Mouse (Mus musculus): Measurements from ENCODE around the gene Olfr401. TPM values are rescaled to one million over a fixed set of nuclear protein-coding genes. Genes with fewer than 3 reads are reported as not detected.

The Olfr401 gene
- not detected in 2 replicates for polyA plus RNA-seq (2015; fragmentation: Nextera tagmentation; extraction: Ambion mirVana)

GRCm38 (mm10) chr11:74113412-74113811 lies at the start of gene Olfr401:
Olfr401 (plus strand) TSS chr11:74113712.

GRCm38 (mm10) chr11:74069655-74070054 lies 43.9 kb upstream of the Olfr401 start, which contains the start of gene Zfp616:
Zfp616 (plus strand) TSS chr11:74069955.

GRCm38 (mm10) chr11:74153229-74153628 lies 39.7 kb downstream of the Olfr401 start, which contains the start of gene Olfr402:
Olfr402 (plus strand) TSS chr11:74153529.

Other genes starting within 250 kb of the Olfr401 start
- not detected in 2 replicates for gene Olfr394, start 222.9 kb upstream of the Olfr401 start, polyA plus RNA-seq (2015; fragmentation: Nextera tagmentation; extraction: Ambion mirVana)
- not detected in 2 replicates for gene Olfr395, start 204.4 kb upstream of the Olfr401 start, polyA plus RNA-seq (2015; fragmentation: Nextera tagmentation; extraction: Ambion mirVana)
- not detected in 2 replicates for gene Olfr23, start 177.0 kb upstream of the Olfr401 start, polyA plus RNA-seq (2015; fragmentation: Nextera tagmentation; extraction: Ambion mirVana)
- gene Olfr397, start 152.9 kb upstream of the Olfr401 start, polyA plus RNA-seq (2015; fragmentation: Nextera tagmentation; extraction: Ambion mirVana), result not detected in 2 replicates
- not detected in 2 replicates for gene Olfr398, start 123.3 kb upstream of the Olfr401 start, polyA plus RNA-seq (2015; fragmentation: Nextera tagmentation; extraction: Ambion mirVana)
- not detected in 2 replicates for gene Olfr139, start 57.2 kb upstream of the Olfr401 start, polyA plus RNA-seq (2015; fragmentation: Nextera tagmentation; extraction: Ambion mirVana)
- not detected in 2 replicates for gene Olfr399, start 57.1 kb upstream of the Olfr401 start, polyA plus RNA-seq (2015; fragmentation: Nextera tagmentation; extraction: Ambion mirVana)
- not detected in 2 replicates for gene Zfp616, start 43.8 kb upstream of the Olfr401 start, polyA plus RNA-seq (2015; fragmentation: Nextera tagmentation; extraction: Ambion mirVana)
- not detected in 2 replicates for gene Olfr402, start 39.8 kb downstream of the Olfr401 start, polyA plus RNA-seq (2015; fragmentation: Nextera tagmentation; extraction: Ambion mirVana)
- gene Olfr403, start 72.5 kb downstream of the Olfr401 start, polyA plus RNA-seq (2015; fragmentation: Nextera tagmentation; extraction: Ambion mirVana), result not detected in 2 replicates
- not detected in 2 replicates for gene Olfr43, start 97.7 kb downstream of the Olfr401 start, polyA plus RNA-seq (2015; fragmentation: Nextera tagmentation; extraction: Ambion mirVana)
- not detected in 2 replicates for gene Olfr406, start 146.1 kb downstream of the Olfr401 start, polyA plus RNA-seq (2015; fragmentation: Nextera tagmentation; extraction: Ambion mirVana)
- not detected in 2 replicates for gene Olfr59, start 170.0 kb downstream of the Olfr401 start, polyA plus RNA-seq (2015; fragmentation: Nextera tagmentation; extraction: Ambion mirVana)
- not detected in 2 replicates for gene Olfr410, start 224.3 kb downstream of the Olfr401 start, polyA plus RNA-seq (2015; fragmentation: Nextera tagmentation; extraction: Ambion mirVana)
- gene Olfr411, start 238.9 kb downstream of the Olfr401 start, polyA plus RNA-seq (2015; fragmentation: Nextera tagmentation; extraction: Ambion mirVana), result not detected in 2 replicates
- not detected in 2 replicates for gene Olfr412, start 248.4 kb downstream of the Olfr401 start, polyA plus RNA-seq (2015; fragmentation: Nextera tagmentation; extraction: Ambion mirVana)

All from skeletal muscle tissue, postnatal 0 days (tissue).